Mouse (Mus musculus) cortical plate, adult 2 months (tissue): Measurements from ENCODE around the gene R3hdm2.

Source experiments
- CTCF ChIP-seq: fragments of 200-500 bp; IDR thresholded peaks from 2 replicates; pipeline ENCODE4 v1.5.1; 2011; ENCODE audit warnings: mild to moderate bottlenecking, control low read depth, low read length; ENCODE audit not compliant: insufficient read depth; ENCODE audit errors: extremely low read depth
- POLR2A ChIP-seq: fragments of 200-500 bp; IDR thresholded peaks from 2 replicates; pipeline ENCODE4 v1.6.1; 2011; ENCODE audit warnings: mild to moderate bottlenecking, low read length, control low read depth; ENCODE audit not compliant: insufficient read depth; ENCODE audit errors: extremely low read depth

- TF ChIP-seq CTCF (no peak), POLR2A (no peak)
Observed at GRCm38 (mm10) chr10:127521611-127522080, 141.5 kb downstream of the R3hdm2 start.
